27 mouse cellular contexts compared by ENCODE assay signal in genomic region chr5:72736437-72736836, GRCm38 (mm10). TPM values are rescaled to one million over a fixed set of nuclear protein-coding genes. Genes with fewer than 3 reads are reported as not detected.
DNase-seq lines count a peak whose midpoint lies in the region; ATAC-seq and TF ChIP-seq lines count a peak whose summit lies in the region.
"Had no signal": no experiment of that assay in that cellular context is flagged by ENCODE, and none has a peak within 500 bp of the region (broad histone marks: within the 10 kb centered on the region; RNA-seq: fewer than 3 reads in every experiment).

No protein-coding gene starts in this region.

- no peak for ATAC-seq in heart, embryonic 11.5 days (replicated peaks; ENCODE audit: insufficient number of reproducible peaks, low FRiP score, low TSS enrichment)
- no peak for ATAC-seq in heart, postnatal 0 days (ENCODE audit: insufficient read depth, low read depth)
- ATAC-seq: forebrain, postnatal 0 days; hindbrain, postnatal 0 days; intestine, embryonic 16.5 days; liver, embryonic 12.5 days; midbrain, embryonic 16.5 days; Patski had no signal

- H3K4me3 ChIP-seq in heart, embryonic 11.5 days (ENCODE audit: low read depth, low read length), result no peak overlapping the region
- H3K4me3 ChIP-seq in heart, postnatal 0 days (ENCODE audit: low read depth, low read length), result no peak overlapping the region
- H3K4me3 ChIP-seq in testis, adult 2 months (ENCODE audit: control insufficient read depth, low read depth, low read length), result no peak overlapping the region
- H3K4me3 ChIP-seq: forebrain, embryonic 10.5 days; layer of hippocampus, adult 2 months; liver, embryonic 12.5 days; neural tube, embryonic 15.5 days had no signal

- peak overlapping the region; percentile 31 for H3K4me2 ChIP-seq in heart, embryonic 11.5 days
- peak overlapping the region; percentile 4; the same call in 1 of the 2 replicates for H3K4me2 ChIP-seq in heart, postnatal 0 days (ENCODE audit: low read depth, low read length)
- H3K4me2 ChIP-seq: liver, embryonic 12.5 days; neural tube, embryonic 15.5 days had no signal

- no peak overlapping the region for H3K9ac ChIP-seq in heart, embryonic 11.5 days (ENCODE audit: low read depth, low read length)
- no peak overlapping the region for H3K9ac ChIP-seq in heart, postnatal 0 days (replicated peaks; ENCODE audit: low read depth, low read length)
- H3K9ac ChIP-seq: forebrain, postnatal 0 days; liver, embryonic 12.5 days; neural tube, embryonic 15.5 days had no signal

- no peak overlapping the region for H3K27ac ChIP-seq in heart, embryonic 11.5 days (ENCODE audit: low read depth, low read length)
- H3K27ac ChIP-seq in heart, postnatal 0 days (ENCODE audit: low read depth), result no peak overlapping the region
- H3K27ac ChIP-seq in testis, adult 2 months (ENCODE audit: control insufficient read depth, insufficient read depth, low read depth, low read length), result 0 out of 2 replicates have a peak overlapping the region, but pooled peaks have one; percentile 35
- H3K27ac ChIP-seq: forebrain, embryonic 10.5 days; hindbrain, postnatal 0 days; layer of hippocampus, adult 2 months; liver, embryonic 12.5 days; neural tube, embryonic 15.5 days had no signal

- TF ChIP-seq CTCF in heart, postnatal 0 days (IDR thresholded peaks at IDR 0.05; ENCODE audit: low read depth), result no peak
- no peak for TF ChIP-seq CTCF in testis, adult 2 months (IDR thresholded peaks at IDR 0.05; ENCODE audit: control insufficient read depth, insufficient read depth, insufficient replicate concordance, low read depth, low read length)

- no peaks in the 10 kb centered on the region for H3K9me3 ChIP-seq in heart, embryonic 11.5 days (replicated peaks; ENCODE audit: control insufficient read depth, low read length)
- no peaks in the 10 kb centered on the region for H3K9me3 ChIP-seq in heart, postnatal 0 days (replicated peaks; ENCODE audit: control insufficient read depth, low read length)
- H3K9me3 ChIP-seq: forebrain, embryonic 10.5 days; liver, embryonic 12.5 days; neural tube, embryonic 15.5 days had no signal

- H3K36me3 ChIP-seq in heart, embryonic 11.5 days (ENCODE audit: control insufficient read depth, insufficient read depth, low read length), result no peaks in the 10 kb centered on the region
- H3K36me3 ChIP-seq in heart, postnatal 0 days (replicated peaks; ENCODE audit: control insufficient read depth, insufficient read depth, low read length), result no peaks in the 10 kb centered on the region
- no peaks in the 10 kb centered on the region for H3K36me3 ChIP-seq in testis, adult 2 months (ENCODE audit: control insufficient read depth, insufficient read depth, low read length)
- H3K36me3 ChIP-seq: forebrain, embryonic 10.5 days; liver, embryonic 12.5 days; neural tube, embryonic 15.5 days had no signal

- intact Hi-C loops in heart, postnatal 14 days (cut with DNase I), result no loop called here

- TF ChIP-seq POLR2A in testis, adult 2 months (IDR thresholded peaks at IDR 0.05; ENCODE audit: control insufficient read depth, low read depth, low read length), result no peak

- TF ChIP-seq EP300 in heart, postnatal 0 days (IDR thresholded peaks at IDR 0.05; ENCODE audit: low read depth), result no peak

- no peaks in the 10 kb centered on the region for H3K27me3 ChIP-seq in heart, embryonic 11.5 days (ENCODE audit: control insufficient read depth, insufficient read depth, low read length)
- no peaks in the 10 kb centered on the region for H3K27me3 ChIP-seq in heart, postnatal 0 days (ENCODE audit: control insufficient read depth, insufficient read depth, low read length)
- H3K27me3 ChIP-seq in testis, adult 2 months (ENCODE audit: control insufficient read depth, insufficient read depth, low read length), result no peaks in the 10 kb centered on the region
- H3K27me3 ChIP-seq: liver, embryonic 12.5 days; neural tube, embryonic 15.5 days; Patski had no signal

- 24% methylated on average over 8 of the region's 8 CpGs for WGBS in heart, embryonic 11.5 days (ENCODE audit: insufficient replicate concordance)
- WGBS in heart, postnatal 0 days, result 31% methylated on average over 8 of the region's 8 CpGs

- 0 out of 2 replicates have a peak, but pooled peaks cover 5% of the 10 kb centered on the region for H3K4me1 ChIP-seq in heart, embryonic 11.5 days (ENCODE audit: control insufficient read depth, insufficient read depth, low read length)
- H3K4me1 ChIP-seq in heart, postnatal 0 days (ENCODE audit: control insufficient read depth, insufficient read depth), result peaks cover 9% of the 10 kb centered on the region
- H3K4me1 ChIP-seq in testis, adult 2 months (ENCODE audit: control insufficient read depth, insufficient read depth, low read length), result peaks cover 2% of the 10 kb centered on the region; the same call in 1 of the 2 replicates
- H3K4me1 ChIP-seq: neural tube, embryonic 15.5 days had no signal

- DNase-seq in heart, adult 9 months (ENCODE audit: low spot score in 2 of 2), result no peak
- no peak for DNase-seq in heart, postnatal 0 days (ENCODE audit: low spot score)
- no peak for DNase-seq in heart, postnatal 14 days
- DNase-seq in testis, postnatal 14 days (ENCODE audit: low spot score), result no peak
- DNase-seq in spleen, adult 12 weeks (ENCODE audit: low spot score), result no peak
- DNase-seq in MN1 (ENCODE audit: low spot score), result no peak
- DNase-seq: adrenal gland, postnatal 36 days; cerebellum, adult 11 months; cerebellum, adult 9-11 months; forebrain, postnatal 0 days; gastrocnemius, postnatal 14 days; kidney, postnatal 25 days; lung, adult 2 months; spleen, adult 18-20 months; thymus, postnatal 14 days had no signal

RNA-seq across cellular contexts. Expression of gene Txk, which starts 16.1 kb away (rescaled TPM):
- 0.04 TPM in 1 of 2 replicates, not detected in the other for polyA plus RNA-seq in heart, embryonic 11.5 days (2014; fragmentation: Nextera tagmentation; extraction: Ambion mirVana)
- total RNA-seq in heart, postnatal 0 days (2014; rRNA removed; ENCODE audit: low replicate concordance), result 0.19 TPM in 1 of 2 replicates, not detected in the other
- polyA plus RNA-seq in heart, postnatal 0 days (2015; fragmentation: Nextera tagmentation; extraction: Ambion mirVana), result 0.10 TPM in 1 of 2 replicates, not detected in the other
- total RNA-seq in heart, postnatal 14 days (2021), result 1 to 10 TPM in 1 of 2 experiments, under 1 TPM in 1; 0.05 to 1.0 TPM
- 1.2 and 1.7 TPM in 2 replicates for polyA plus RNA-seq in testis, adult 2 months (2012; rRNA removed)
- total RNA-seq: forebrain, postnatal 0 days; layer of hippocampus, adult 2 months had no signal
- polyA plus RNA-seq: forebrain, embryonic 10.5 days; hindbrain, embryonic 11.5 days; kidney, embryonic 14.5 days; midbrain, embryonic 16.5 days had no signal
